Mouse (Mus musculus): ENCODE results near the gene Stard8.

GRCm38 (mm10) chrX:99050736-99051481 lies 47.9 kb downstream of the Stard8 start:
- TF ChIP-seq TAL1 (IDR thresholded peaks at IDR 0.05; ENCODE audit: low read length): no peak
- TF ChIP-seq GATA1 (IDR thresholded peaks at IDR 0.05; ENCODE audit: low read length): no peak

Measured in erythroblast, embryonic 14.5 days (primary cell).